Mouse (Mus musculus): Measurements from ENCODE around the gene Lrp4. TPM values are rescaled to one million over a fixed set of nuclear protein-coding genes. Genes with fewer than 3 reads are reported as not detected.

Lrp4 gene
- polyA plus RNA-seq, 1 experiment from 2014 or later = 13.9 TPM

GRCm38 (mm10) chr2:91467613-91468012, 10.3 kb downstream of the Lrp4 start:
- peaks cover 14% of the 10 kb centered on the region for H3K4me1 ChIP-seq (replicated peaks; ENCODE audit: control insufficient read depth, insufficient read depth, low read length)
- WGBS = 40% methylated on average over 8 of the region's 8 CpGs
- H3K9ac ChIP-seq (ENCODE audit: low read length) = peak overlapping the region; percentile 37; the same call in 1 of the 2 replicates
- H3K27ac ChIP-seq (ENCODE audit: low read length) = peak overlapping the region; percentile 79
- peak overlapping the region; percentile 34 for H3K4me2 ChIP-seq (ENCODE audit: low read depth, low read length)
- peak; percentile 41; the same call in 1 of the 2 replicates for ATAC-seq (ENCODE audit: low read depth)
- H3K9me3 ChIP-seq (ENCODE audit: control insufficient read depth, low read length) = no peaks in the 10 kb centered on the region
- H3K4me3 ChIP-seq (ENCODE audit: low read length) = peak overlapping the region; percentile 4; the same call in 1 of the 2 replicates
- H3K36me3 ChIP-seq (ENCODE audit: control insufficient read depth, insufficient read depth, low read length) = peaks cover 10% of the 10 kb centered on the region
- H3K27me3 ChIP-seq (ENCODE audit: control insufficient read depth, insufficient read depth, low read depth, low read length) = no peaks in the 10 kb centered on the region

- Histone ChIP-seq H3K9me3 (ENCODE audit: control insufficient read depth, low read length) (no peaks in the 10 kb centered on the region), H3K9ac (ENCODE audit: low read length) (no peak overlapping the region), H3K36me3 (ENCODE audit: control insufficient read depth, insufficient read depth, low read length) (peaks cover 20% of the 10 kb centered on the region), H3K27ac (ENCODE audit: low read length) (no peak overlapping the region), H3K4me1 (replicated peaks; ENCODE audit: control insufficient read depth, insufficient read depth, low read length) (peaks cover 19% of the 10 kb centered on the region), H3K27me3 (ENCODE audit: control insufficient read depth, insufficient read depth, low read depth, low read length) (no peaks in the 10 kb centered on the region), H3K4me3 (ENCODE audit: low read length) (no peak overlapping the region), H3K4me2 (ENCODE audit: low read depth, low read length) (no peak overlapping the region)
- WGBS = 38% methylated on average over 7 of the region's 7 CpGs
- no peak for ATAC-seq (ENCODE audit: low read depth)
Measured at GRCm38 (mm10) chr2:91470055-91470647, 12.8 kb downstream of the Lrp4 start.

GRCm38 (mm10) chr2:91474358-91474757, 17.0 kb downstream of the Lrp4 start:
- Histone ChIP-seq H3K4me1 (replicated peaks; ENCODE audit: control insufficient read depth, insufficient read depth, low read length) (peaks cover 10% of the 10 kb centered on the region), H3K4me2 (ENCODE audit: low read depth, low read length) (no peak overlapping the region), H3K36me3 (ENCODE audit: control insufficient read depth, insufficient read depth, low read length) (peaks cover 54% of the 10 kb centered on the region), H3K27me3 (ENCODE audit: control insufficient read depth, insufficient read depth, low read depth, low read length) (no peaks in the 10 kb centered on the region), H3K9me3 (ENCODE audit: control insufficient read depth, low read length) (no peaks in the 10 kb centered on the region), H3K4me3 (ENCODE audit: low read length) (no peak overlapping the region), H3K9ac (ENCODE audit: low read length) (no peak overlapping the region), H3K27ac (ENCODE audit: low read length) (no peak overlapping the region; the same call in 1 of the 2 replicates)
- WGBS = 51% methylated on average over 12 of the region's 12 CpGs
- peak; percentile 83 for ATAC-seq (ENCODE audit: low read depth)

- Histone ChIP-seq H3K9ac (ENCODE audit: low read length) (no peak overlapping the region), H3K36me3 (ENCODE audit: control insufficient read depth, insufficient read depth, low read length) (peaks cover 61% of the 10 kb centered on the region), H3K27ac (ENCODE audit: low read length) (no peak overlapping the region), H3K4me2 (ENCODE audit: low read depth, low read length) (no peak overlapping the region), H3K27me3 (ENCODE audit: control insufficient read depth, insufficient read depth, low read depth, low read length) (no peaks in the 10 kb centered on the region), H3K4me3 (ENCODE audit: low read length) (no peak overlapping the region), H3K4me1 (replicated peaks; ENCODE audit: control insufficient read depth, insufficient read depth, low read length) (peaks cover 10% of the 10 kb centered on the region), H3K9me3 (ENCODE audit: control insufficient read depth, low read length) (no peaks in the 10 kb centered on the region)
- 68% methylated on average over 7 of the region's 7 CpGs for WGBS
- ATAC-seq (ENCODE audit: low read depth) = no peak
Measured at GRCm38 (mm10) chr2:91475791-91476190, 18.5 kb downstream of the Lrp4 start.

- no peak overlapping the region for H3K27ac ChIP-seq (ENCODE audit: low read length)
- H3K4me1 ChIP-seq (replicated peaks; ENCODE audit: control insufficient read depth, insufficient read depth, low read length) = peaks cover 10% of the 10 kb centered on the region
- no peak overlapping the region for H3K4me2 ChIP-seq (ENCODE audit: low read depth, low read length)
- peaks cover 60% of the 10 kb centered on the region for H3K36me3 ChIP-seq (ENCODE audit: control insufficient read depth, insufficient read depth, low read length)
- no peak overlapping the region for H3K4me3 ChIP-seq (ENCODE audit: low read length)
- H3K27me3 ChIP-seq (ENCODE audit: control insufficient read depth, insufficient read depth, low read depth, low read length) = no peaks in the 10 kb centered on the region
- no peak for ATAC-seq (ENCODE audit: low read depth)
- no peak overlapping the region for H3K9ac ChIP-seq (ENCODE audit: low read length)
- H3K9me3 ChIP-seq (ENCODE audit: control insufficient read depth, low read length) = no peaks in the 10 kb centered on the region
- 64% methylated on average over 17 of the region's 17 CpGs for WGBS
Measured at GRCm38 (mm10) chr2:91476251-91476661, 18.9 kb downstream of the Lrp4 start.

- no peak overlapping the region for H3K27ac ChIP-seq (ENCODE audit: low read length)
- no peak overlapping the region for H3K4me2 ChIP-seq (ENCODE audit: low read depth, low read length)
- 77% methylated on average over 7 of the region's 7 CpGs for WGBS
- no peaks in the 10 kb centered on the region for H3K9me3 ChIP-seq (ENCODE audit: control insufficient read depth, low read length)
- H3K4me1 ChIP-seq (replicated peaks; ENCODE audit: control insufficient read depth, insufficient read depth, low read length) = peaks cover 10% of the 10 kb centered on the region
- H3K36me3 ChIP-seq (ENCODE audit: control insufficient read depth, insufficient read depth, low read length) = peaks cover 62% of the 10 kb centered on the region
- no peak for ATAC-seq (ENCODE audit: low read depth)
- H3K9ac ChIP-seq (ENCODE audit: low read length) = no peak overlapping the region
- no peak overlapping the region for H3K4me3 ChIP-seq (ENCODE audit: low read length)
- no peaks in the 10 kb centered on the region for H3K27me3 ChIP-seq (ENCODE audit: control insufficient read depth, insufficient read depth, low read depth, low read length)
Measured at GRCm38 (mm10) chr2:91476841-91477240, 19.5 kb downstream of the Lrp4 start.

- H3K4me2 ChIP-seq (ENCODE audit: low read depth, low read length) = no peak overlapping the region
- no peaks in the 10 kb centered on the region for H3K9me3 ChIP-seq (ENCODE audit: control insufficient read depth, low read length)
- no peaks in the 10 kb centered on the region for H3K4me1 ChIP-seq (replicated peaks; ENCODE audit: control insufficient read depth, insufficient read depth, low read length)
- peaks cover 63% of the 10 kb centered on the region for H3K36me3 ChIP-seq (ENCODE audit: control insufficient read depth, insufficient read depth, low read length)
- H3K9ac ChIP-seq (ENCODE audit: low read length) = no peak overlapping the region
- no peaks in the 10 kb centered on the region for H3K27me3 ChIP-seq (ENCODE audit: control insufficient read depth, insufficient read depth, low read depth, low read length)
- no peak for ATAC-seq (ENCODE audit: low read depth)
- no peak overlapping the region for H3K4me3 ChIP-seq (ENCODE audit: low read length)
- H3K27ac ChIP-seq (ENCODE audit: low read length) = no peak overlapping the region
- 93% methylated on average over 9 of the region's 9 CpGs for WGBS
Measured at GRCm38 (mm10) chr2:91480399-91480801, 23.1 kb downstream of the Lrp4 start.

GRCm38 (mm10) chr2:91480805-91481514, 23.6 kb downstream of the Lrp4 start:
- Histone ChIP-seq H3K4me2 (ENCODE audit: low read depth, low read length) (no peak overlapping the region), H3K4me1 (replicated peaks; ENCODE audit: control insufficient read depth, insufficient read depth, low read length) (no peaks in the 10 kb centered on the region), H3K27me3 (ENCODE audit: control insufficient read depth, insufficient read depth, low read depth, low read length) (no peaks in the 10 kb centered on the region), H3K36me3 (ENCODE audit: control insufficient read depth, insufficient read depth, low read length) (peaks cover 64% of the 10 kb centered on the region), H3K9ac (ENCODE audit: low read length) (no peak overlapping the region), H3K4me3 (ENCODE audit: low read length) (no peak overlapping the region), H3K27ac (ENCODE audit: low read length) (no peak overlapping the region), H3K9me3 (ENCODE audit: control insufficient read depth, low read length) (no peaks in the 10 kb centered on the region)
- WGBS = 59% methylated on average over 6 of the region's 6 CpGs
- peak; percentile 70 for ATAC-seq (ENCODE audit: low read depth)

- Histone ChIP-seq H3K4me1 (replicated peaks; ENCODE audit: control insufficient read depth, insufficient read depth, low read length) (no peaks in the 10 kb centered on the region), H3K36me3 (ENCODE audit: control insufficient read depth, insufficient read depth, low read length) (peaks cover 60% of the 10 kb centered on the region), H3K9me3 (ENCODE audit: control insufficient read depth, low read length) (no peaks in the 10 kb centered on the region), H3K4me3 (ENCODE audit: low read length) (no peak overlapping the region), H3K27ac (ENCODE audit: low read length) (no peak overlapping the region), H3K4me2 (ENCODE audit: low read depth, low read length) (no peak overlapping the region), H3K9ac (ENCODE audit: low read length) (no peak overlapping the region), H3K27me3 (ENCODE audit: control insufficient read depth, insufficient read depth, low read depth, low read length) (no peaks in the 10 kb centered on the region)
- ATAC-seq (ENCODE audit: low read depth) = no peak
- WGBS = 83% methylated on average over 4 of the region's 4 CpGs
Measured at GRCm38 (mm10) chr2:91484698-91485097, 27.4 kb downstream of the Lrp4 start.
